Mouse (Mus musculus): ENCODE measurements around the gene Gm4744. TPM values are rescaled to one million over a fixed set of nuclear protein-coding genes. Genes with fewer than 3 reads are reported as not detected.

The Gm4744 gene
- total RNA-seq, 1 experiment: not detected

DNA sequence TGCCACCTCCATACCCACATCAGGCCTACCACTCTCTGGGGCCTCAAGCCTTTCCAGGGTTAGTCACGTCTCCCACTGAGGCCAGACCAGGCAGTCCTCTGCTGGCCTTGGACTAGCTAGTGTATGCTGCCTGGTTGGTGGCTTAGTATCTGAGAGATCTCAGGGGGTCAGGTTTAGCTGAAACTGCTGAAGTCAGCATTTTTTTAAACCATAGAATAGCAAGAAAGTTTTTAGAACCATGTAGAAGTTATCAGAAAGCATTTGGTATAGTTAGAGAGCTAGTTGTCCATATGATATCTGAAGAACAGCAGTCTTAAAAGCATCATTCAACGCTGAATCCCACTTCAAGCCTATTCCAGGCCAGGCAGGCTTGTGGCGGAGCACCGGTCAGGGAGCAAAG, 31.7 kb downstream of the Gm4744 start:
- H3K4me1 ChIP-seq (ENCODE audit: control insufficient read depth in 2 of 2, insufficient read depth in 2 of 2, low read length in 2 of 2, poor library complexity in 1 of 2): no peaks in the 10 kb centered on the region
- no peaks in the 10 kb centered on the region for H3K36me3 ChIP-seq (ENCODE audit: control insufficient read depth, insufficient read depth, low read length, poor library complexity, severe bottlenecking)
- H3K27ac ChIP-seq (ENCODE audit: insufficient read depth, low read depth, low read length, poor library complexity, severe bottlenecking): no peak overlapping the region
- H3K9ac ChIP-seq (ENCODE audit: insufficient read depth, low read depth, low read length, poor library complexity, severe bottlenecking): no peak overlapping the region
- no peak overlapping the region for H3K4me3 ChIP-seq (ENCODE audit: insufficient read depth in 1 of 2, low read depth in 1 of 2, low read length in 2 of 2, poor library complexity in 1 of 2, severe bottlenecking in 1 of 2)
- no peak for DNase-seq (ENCODE audit: low read depth, low spot score)
- TF ChIP-seq MAFK (IDR thresholded peaks at IDR 0.05; ENCODE audit: insufficient read depth, low read depth, low read length) (peak; percentile 91), HCFC1 (IDR thresholded peaks at IDR 0.05; ENCODE audit: borderline replicate concordance, insufficient read depth, low read length) (no peak)
- in situ Hi-C loops (cut with MboI; ENCODE audit: low sequenced_read_pairs in 2 of 2, unreplicated experiment in 2 of 2): no loop called here
- no peaks in the 10 kb centered on the region for H3K9me3 ChIP-seq (ENCODE audit: control insufficient read depth, insufficient read depth, low read depth, low read length)

DNA sequence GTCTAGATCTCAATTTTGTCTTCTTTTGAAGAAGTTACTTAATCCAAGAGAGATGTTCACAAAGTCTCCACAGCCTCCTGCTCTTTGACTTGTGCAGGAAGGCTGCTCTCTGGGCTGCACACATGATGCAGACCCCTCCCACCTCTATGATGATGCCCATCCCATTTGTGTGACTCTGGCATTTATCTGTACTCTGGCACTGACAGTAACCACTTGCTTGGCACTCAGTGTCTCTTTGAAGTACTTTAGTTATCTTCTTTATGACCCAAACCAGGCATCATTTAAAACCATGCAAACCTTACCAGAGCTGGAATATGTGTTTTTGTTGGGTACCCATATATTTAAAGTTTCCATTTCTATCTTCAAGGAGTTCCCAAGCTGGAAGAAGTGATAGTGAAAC, 51.4 kb downstream of the Gm4744 start, which contains the start of gene Prss58:
Gene Prss58 (minus strand): TSS at position 101 of the 400 bp plus-strand sequence.
- no peak for DNase-seq (ENCODE audit: low read depth, low spot score)
- TF ChIP-seq HCFC1 (IDR thresholded peaks at IDR 0.05; ENCODE audit: borderline replicate concordance, insufficient read depth, low read length) (no peak), ZNF384 (IDR thresholded peaks at IDR 0.05; ENCODE audit: low read depth, low read length) (no peak), CHD2 (IDR thresholded peaks at IDR 0.05; ENCODE audit: low read depth, low read length) (no peak), ZC3H11A (IDR thresholded peaks at IDR 0.05; ENCODE audit: borderline replicate concordance, low read depth, low read length) (no peak), MAFK (IDR thresholded peaks at IDR 0.05; ENCODE audit: insufficient read depth, low read depth, low read length) (no peak)
- H3K9me3 ChIP-seq (ENCODE audit: control insufficient read depth, insufficient read depth, low read depth, low read length): no peaks in the 10 kb centered on the region
- no peaks in the 10 kb centered on the region for H3K4me1 ChIP-seq (ENCODE audit: control insufficient read depth in 2 of 2, insufficient read depth in 2 of 2, low read length in 2 of 2, poor library complexity in 1 of 2)
- H3K27ac ChIP-seq (ENCODE audit: insufficient read depth, low read depth, low read length, poor library complexity, severe bottlenecking): no peak within 1 kb of the TSS
- in situ Hi-C loops (cut with MboI; ENCODE audit: low sequenced_read_pairs in 2 of 2, unreplicated experiment in 2 of 2): no loop called here
- no peaks in the 10 kb centered on the region for H3K36me3 ChIP-seq (ENCODE audit: control insufficient read depth, insufficient read depth, low read length, poor library complexity, severe bottlenecking)
- no peak within 1 kb of the TSS for H3K9ac ChIP-seq (ENCODE audit: insufficient read depth, low read depth, low read length, poor library complexity, severe bottlenecking)
- H3K4me3 ChIP-seq (ENCODE audit: insufficient read depth in 1 of 2, low read depth in 1 of 2, low read length in 2 of 2, poor library complexity in 1 of 2, severe bottlenecking in 1 of 2): no peak within 1 kb of the TSS

Other genes with a start within 250 kb of the Gm4744 start
- not detected in 2 replicates for gene Moxd2, start 64.4 kb downstream of the Gm4744 start, total RNA-seq (2012; rRNA removed)
- gene Prss58, start 51.5 kb downstream of the Gm4744 start, total RNA-seq (2012; rRNA removed): not detected in 2 replicates
- gene 1700074P13Rik, start 11.3 kb downstream of the Gm4744 start, total RNA-seq (2012; rRNA removed): not detected in 2 replicates
- gene 1810009J06Rik, start 12.9 kb upstream of the Gm4744 start, total RNA-seq (2012; rRNA removed): not detected in 2 replicates
- not detected in 2 replicates for gene Gm2663, start 47.6 kb upstream of the Gm4744 start, total RNA-seq (2012; rRNA removed)
- gene 2210010C04Rik, start 83.6 kb upstream of the Gm4744 start, total RNA-seq (2012; rRNA removed): not detected in 2 replicates

Measured in ES-E14 (cell line).